Mouse (Mus musculus) lung, postnatal 4 days (tissue): ENCODE results near the gene Itgb7.
"Not testable (repeated sequence)": the region's sequence is repeated elsewhere in the genome, so short reads cannot be mapped to it uniquely, and the experiment has no call there.

Experiments used
- DNase-seq, 2 experiments: peaks; one replicate each; pipeline ENCODE4 v3.0.0; 2021

Gene Itgb7

DNA sequence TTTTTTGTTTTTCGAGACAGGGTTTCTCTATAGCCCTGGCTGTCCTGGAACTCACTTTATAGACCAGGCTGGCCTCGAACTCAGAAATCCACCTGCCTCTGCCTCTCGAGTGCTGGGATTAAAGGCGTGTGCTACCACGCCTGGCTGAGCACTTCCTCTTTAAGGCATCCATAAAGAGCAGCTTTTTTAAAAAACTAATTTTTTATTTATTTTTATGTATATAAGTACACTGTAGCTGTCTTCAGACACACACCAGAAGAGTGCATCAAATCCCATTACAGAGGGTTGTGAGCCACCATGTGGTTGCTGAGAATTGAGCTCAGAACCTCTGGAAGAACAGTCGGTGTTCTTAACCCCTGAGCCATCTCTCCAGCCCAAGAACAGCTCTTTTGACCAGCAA, 6.1 kb downstream of the Itgb7 start:
- not testable (repeated sequence) for DNase-seq

DNA sequence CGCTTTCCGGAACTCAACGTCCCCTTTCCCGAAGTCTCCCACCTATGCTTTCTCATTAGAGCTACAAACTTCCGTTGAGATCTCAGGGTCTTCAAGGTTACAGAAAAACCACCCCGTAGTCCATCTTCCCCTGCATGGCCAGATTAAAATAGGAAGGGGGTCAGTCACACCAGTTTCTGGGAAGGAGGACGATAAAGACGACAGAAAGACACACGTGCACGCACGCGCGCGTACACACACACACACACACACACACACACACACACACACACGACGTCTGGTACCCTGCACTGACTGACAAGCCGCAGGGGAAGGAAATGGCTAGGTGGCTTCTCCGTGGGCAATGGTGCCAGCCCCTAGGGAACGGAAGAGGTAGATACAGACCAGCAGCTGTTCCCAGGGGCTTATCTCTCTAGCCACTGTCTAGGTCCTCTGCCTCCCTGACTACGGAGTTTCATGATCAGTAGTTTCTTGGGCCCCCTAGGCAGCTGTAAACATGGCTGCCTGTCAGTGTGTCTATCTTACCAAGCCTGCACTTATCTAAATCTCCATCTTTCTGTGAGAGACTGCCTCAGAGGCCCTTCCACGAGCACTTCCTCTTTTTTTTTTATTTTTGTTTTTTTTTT, 6.6 kb downstream of the Itgb7 start:
- no peak for DNase-seq

DNA sequence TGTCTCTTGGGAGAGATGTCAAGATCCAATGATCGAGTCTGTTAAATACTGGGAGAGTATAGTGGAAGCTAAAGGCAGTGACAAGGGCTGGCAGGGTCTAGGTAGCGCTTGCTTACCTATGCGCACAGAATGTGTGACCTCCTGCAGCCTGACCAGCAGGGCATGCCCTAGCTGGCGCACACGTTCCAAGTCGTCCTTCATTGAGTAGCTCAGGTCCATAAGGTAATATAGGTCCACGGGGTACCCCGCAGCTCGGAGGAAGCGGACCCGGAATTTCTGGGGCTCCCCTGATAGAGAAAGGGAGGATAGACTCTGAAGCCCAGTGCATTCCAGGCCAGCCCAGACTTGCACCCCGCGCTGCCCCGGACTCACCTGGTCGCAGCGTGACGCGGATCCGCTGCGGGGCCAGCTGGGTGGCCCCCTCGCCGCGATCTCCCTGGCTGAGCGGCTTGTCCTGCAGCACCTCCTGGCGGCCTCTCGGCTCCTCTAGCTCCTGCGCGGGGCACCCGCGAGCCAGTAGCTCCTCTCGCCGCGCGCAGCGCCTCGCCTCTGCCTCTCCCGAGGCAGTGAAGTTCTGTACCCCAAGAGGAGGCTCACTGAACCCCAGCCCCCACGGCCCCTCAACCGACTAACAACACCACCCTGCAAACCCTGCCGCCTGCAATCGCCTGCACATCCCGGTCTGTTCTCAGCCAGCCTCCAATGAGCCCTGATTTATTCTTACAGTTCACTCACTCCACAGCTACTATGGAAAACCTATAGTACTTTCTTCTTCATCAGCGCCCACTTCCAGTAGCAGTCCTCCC, 7.4 kb downstream of the Itgb7 start:
- peak; percentile 85 to 88 for DNase-seq

DNA sequence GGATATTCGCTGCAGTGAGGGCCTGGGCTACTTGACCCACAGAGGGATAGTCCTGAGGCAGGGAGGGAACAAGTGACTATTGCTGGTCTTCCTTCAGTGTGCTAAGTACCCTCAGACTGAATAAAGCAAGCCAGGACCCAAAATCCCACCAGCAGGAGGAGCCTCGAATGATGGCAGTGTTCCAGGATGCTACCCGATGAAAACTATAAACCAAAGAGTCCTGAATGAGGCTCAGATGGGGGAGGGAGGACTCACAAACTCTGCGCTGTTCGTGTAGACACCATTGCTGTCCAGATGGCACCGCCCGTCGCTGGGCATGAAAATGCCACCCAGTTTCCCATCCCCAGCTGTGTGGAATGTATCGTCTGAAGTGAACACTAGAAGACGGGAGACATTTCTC, 9.4 kb downstream of the Itgb7 start:
- DNase-seq, result no peak

DNA sequence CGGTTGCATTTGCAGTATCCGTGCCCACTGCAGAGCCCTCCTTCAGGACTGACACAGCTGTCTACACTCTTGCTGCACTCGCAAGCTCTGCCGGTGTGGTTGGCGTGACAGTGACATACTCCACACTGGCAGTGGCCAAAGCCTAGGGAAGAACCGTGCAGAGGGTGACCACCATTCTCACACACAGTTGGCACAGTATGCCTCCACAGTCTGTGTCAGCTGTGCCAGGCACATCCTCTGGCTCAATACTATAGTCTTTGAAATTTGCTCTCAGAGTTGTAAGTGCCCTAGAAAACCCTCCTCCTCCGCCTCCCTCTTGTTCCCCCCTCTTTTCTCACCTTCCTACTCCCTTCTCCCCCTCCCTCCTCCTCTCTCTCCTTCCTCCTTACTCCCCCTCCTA, 14.4 kb downstream of the Itgb7 start:
- DNase-seq, result peak in 1 of 2 experiments; percentile 45

DNA sequence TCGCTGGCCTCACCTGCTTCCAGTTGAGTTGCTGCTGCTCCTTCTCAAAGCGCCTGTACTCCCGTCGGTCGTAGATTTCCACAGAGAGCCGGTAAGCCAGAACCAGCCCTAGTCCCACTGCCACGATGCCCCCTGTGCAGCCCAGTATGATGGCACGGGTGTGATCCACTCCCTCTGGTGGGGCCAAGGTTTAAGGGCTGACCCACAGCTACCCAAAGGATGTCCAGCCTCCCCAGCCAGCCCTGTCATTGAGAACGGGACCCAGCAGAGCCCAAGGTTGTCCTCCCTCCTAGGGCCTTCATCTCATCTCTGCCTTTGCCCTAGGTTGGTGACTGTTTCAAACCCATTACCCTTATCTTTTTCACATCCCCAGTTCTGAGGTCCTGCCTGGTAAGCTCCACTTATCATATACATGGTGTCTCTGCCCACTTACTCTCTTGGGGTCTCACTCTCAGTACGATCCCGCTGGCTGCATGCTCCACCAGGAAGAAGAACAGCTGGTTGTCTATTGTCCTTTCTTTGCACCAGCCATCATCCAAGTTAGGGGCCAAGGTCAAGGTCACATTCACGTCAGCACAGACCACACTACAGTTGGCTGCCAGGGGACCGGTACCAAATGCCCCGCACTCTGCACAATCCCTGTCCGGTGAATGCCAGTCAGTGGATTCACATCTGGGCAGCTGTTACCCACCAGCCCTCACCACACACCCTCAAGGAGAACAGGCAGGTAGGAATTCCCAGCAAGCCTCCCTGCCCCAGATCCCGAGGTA, 15.1 kb downstream of the Itgb7 start:
- DNase-seq, result no peak

DNA sequence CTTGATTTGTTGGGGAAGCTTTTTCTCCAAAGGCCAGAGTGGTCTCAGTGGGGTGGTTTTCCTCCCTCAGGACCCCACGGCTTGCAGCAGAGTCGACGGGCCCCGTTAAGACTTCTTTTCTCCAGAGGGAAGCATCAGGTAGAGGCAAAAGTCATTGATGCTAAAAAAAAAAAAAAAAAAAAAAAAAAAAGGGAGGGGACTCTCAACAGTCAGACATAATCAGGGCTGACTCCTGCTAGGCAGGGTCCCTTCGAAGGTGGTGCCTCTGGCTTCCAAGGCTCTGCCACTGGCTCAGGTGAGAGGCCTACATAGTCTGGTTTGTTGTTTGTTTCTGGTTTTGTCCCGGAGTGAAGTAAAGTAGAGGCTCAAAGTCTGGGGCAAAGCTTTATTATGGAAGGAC, 16.1 kb downstream of the Itgb7 start:
- DNase-seq, result no peak

DNA sequence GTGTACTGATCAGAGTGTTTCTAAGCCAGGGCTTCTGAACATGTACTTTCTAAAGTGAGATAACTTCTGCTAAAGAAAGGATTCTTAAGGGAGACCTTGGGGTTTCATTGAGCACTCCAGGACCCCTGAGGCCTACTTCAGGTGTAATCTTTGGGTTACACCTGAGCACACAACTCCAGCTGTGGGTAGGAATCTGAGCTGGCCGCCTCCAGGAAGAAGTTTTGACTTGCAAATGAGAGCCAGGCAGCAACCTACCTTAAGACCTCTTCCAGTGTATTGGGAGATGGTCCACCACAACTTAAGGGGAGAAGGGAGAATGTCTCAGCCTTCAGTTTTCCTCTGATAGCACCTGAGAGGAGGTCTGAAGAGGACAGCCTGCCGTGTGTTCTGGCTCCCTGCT, 17.6 kb downstream of the Itgb7 start:
- no peak for DNase-seq

DNA sequence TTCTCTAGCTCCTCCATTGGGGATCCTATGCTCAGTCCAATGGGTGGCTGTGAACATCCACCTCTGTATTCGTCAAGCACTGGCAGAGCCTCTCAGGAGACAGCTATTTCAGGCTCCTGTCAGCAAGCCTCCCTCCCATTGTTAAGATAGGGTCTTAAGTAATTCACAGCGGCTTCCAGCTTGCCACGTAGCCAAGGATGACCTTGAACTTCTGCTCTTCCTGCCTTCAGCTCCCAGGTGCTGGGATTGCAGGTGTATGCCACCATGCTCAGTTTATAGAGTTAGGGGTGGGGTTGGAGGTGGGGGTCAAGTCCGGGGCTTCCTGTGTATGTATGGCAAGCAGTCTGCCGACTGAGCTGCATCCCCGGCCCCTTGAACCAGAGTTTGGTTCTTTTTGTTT, 19.8 kb downstream of the Itgb7 start:
- DNase-seq, result no peak

DNA sequence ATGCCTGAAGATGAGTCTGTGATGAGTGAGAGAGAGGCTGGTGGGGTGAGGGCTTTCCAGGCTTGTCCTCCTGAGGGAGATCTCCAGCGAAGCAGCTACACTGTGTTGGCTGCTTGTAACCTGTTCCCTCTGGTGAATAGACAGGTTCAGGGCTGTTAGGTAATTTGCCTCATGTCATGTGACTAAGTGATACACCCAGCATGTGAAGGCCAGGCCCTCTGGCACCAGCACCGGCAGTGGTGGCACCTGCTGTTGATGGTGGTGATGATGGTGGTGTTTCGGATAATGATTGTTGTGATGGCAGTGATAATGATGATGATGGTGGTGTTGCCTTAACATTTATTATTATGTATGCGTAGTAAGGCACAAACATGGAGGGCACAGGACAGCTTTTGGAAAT, 20.9 kb downstream of the Itgb7 start:
- DNase-seq, result no peak

DNA sequence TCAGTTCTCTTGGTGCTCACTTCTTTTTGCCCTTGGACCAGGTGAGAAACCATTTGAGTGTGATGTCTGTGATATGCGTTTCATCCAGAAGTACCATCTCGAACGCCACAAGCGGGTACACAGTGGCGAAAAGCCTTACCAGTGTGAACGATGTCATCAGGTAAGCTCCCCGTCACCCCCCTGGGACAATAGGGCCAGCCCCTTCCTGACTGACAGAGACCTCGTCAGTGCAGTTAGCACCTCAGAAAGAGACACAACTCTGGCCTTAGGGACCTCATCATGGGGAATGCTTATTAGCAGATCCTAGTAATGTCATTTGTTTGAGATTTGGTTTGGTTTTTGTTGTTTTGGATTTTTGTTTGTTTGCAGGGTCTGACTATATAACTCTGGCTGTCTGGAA, 22.6 kb downstream of the Itgb7 start:
- no peak for DNase-seq

DNA sequence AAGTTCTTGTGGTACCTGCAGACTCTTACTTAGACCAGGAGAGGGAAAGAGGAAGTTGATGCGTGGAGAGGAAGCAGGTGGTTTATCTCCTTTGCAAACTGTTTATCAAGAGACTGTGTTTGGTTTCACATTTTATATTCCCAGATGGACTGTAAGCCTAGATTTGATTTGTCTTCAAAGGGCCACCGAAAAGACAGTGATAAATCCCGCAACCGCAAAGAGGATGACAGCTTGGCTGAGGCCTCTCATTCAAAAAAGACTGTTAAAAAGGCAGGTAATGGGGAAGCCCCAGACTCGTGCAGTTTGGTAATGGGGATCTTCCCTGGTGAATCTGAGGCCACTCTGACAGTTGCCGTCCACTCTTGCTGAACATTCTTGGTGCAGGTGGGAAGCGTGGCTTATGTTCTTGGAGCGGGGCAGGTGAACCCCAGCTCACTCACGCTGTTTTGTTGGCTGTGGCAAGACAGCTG, 23.6 kb downstream of the Itgb7 start:
- no peak for DNase-seq

DNA sequence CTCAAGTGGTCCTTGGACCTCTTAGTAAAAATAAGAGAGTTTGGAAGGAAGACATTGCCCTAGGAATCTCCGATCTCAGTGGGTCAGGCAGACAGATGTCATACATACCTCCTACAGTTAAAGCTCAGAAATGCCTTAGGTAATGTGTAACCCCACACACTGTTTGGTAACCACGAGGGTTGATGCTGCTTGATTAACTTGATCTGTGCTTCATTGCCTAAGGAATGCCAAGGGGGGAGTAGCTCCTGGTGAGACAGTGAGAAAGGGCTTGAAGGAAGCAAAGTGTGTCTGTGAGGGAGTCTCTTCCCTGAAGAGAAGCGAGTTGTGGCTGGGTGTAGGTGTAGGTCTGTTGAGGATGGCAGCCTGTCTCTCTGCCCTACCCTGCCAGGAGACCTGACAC, 24.4 kb downstream of the Itgb7 start:
- DNase-seq, result no peak

DNA sequence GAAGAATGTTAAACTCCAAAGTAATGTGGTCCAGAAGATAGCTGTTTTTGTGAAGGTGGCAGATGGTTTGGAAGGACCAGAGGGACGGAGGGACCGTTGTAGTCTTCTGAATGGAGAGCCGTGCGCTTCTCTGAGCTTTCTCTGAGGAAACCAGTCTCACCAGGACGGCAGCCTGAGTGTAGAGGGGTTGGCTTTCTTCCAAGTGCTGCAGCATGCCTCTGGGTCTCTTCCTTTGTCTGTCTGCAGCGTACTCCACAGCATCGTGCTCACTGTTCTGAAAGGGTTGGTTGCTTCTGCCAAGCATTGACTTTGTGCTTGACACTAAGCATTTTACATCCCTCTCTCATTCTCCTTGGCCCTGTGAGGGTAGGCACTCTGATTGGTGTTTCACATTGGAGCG, 26.0 kb downstream of the Itgb7 start:
- DNase-seq, result peak; percentile 39 to 50

DNA sequence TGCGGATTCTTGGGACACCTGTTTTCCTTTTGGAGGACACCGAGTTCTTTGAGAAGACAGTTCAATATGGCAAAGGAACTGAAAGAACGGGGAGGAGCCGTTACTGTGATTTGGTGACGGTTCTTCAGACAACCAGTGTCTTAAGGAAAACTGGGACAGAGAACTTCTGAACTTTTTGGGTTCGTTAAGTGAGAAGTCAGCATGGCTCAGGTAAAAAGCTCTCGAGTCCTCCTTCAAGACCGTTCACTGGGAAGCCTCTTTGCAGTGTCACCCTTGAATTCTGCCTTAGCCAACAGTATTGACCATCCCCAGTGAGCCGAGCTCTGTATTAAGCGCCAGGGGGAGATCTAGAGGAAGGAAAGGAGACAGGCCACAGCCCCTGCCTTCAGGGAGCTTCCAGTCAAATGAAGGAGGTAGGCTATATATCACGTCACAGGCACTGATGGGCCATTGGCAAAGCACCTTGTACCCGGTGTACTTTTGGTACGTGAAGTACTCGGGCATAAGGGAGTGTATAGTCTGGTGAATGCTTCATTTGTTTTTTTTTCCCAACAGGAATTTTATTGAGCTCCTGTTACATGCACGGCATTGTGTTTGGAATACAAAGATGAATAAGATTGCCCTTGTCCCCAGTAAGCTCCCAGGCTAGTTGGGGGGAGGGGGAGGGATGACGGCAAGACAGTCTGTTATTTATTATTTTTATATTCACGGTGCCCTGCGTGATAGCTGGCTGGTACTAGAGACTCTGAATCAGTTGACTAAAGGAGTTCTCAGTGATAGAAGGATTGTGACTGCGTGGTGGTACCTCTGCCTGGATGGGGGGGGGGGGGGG, 26.9 kb downstream of the Itgb7 start, which contains the start of gene Csad:
Gene Csad, minus strand, starts transcription at position 51 of the 832 bp plus-strand sequence.
- DNase-seq, result no peak

DNA sequence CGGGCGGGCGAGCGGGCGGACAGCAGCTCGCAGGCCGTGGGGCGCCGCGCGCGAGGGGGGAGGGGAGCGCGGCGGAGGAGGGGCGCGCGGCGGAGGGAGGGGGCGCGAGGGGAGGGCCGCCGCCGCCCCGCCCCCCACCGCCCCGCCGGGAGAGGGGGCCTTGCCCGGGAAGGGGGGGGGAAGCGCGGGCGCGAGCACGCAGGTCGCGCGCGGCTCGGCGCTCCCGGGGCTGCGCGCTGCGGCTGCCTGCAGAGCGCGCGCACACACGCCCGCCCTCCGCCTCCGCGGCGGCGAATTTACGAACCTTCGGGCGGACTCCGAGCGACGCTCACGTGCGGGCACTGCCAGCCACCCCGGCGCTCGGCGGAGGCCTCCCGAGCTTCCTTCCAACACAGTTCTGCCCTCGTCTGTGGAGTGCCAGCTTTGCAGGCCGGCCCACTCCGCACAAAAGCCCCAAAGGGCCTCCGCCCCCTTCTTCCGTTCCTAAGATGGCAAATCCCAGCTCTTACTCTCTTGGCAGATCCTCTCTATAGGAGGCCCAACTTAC, 27.8 kb downstream of the Itgb7 start:
- DNase-seq, result peak; percentile 77 to 86

DNA sequence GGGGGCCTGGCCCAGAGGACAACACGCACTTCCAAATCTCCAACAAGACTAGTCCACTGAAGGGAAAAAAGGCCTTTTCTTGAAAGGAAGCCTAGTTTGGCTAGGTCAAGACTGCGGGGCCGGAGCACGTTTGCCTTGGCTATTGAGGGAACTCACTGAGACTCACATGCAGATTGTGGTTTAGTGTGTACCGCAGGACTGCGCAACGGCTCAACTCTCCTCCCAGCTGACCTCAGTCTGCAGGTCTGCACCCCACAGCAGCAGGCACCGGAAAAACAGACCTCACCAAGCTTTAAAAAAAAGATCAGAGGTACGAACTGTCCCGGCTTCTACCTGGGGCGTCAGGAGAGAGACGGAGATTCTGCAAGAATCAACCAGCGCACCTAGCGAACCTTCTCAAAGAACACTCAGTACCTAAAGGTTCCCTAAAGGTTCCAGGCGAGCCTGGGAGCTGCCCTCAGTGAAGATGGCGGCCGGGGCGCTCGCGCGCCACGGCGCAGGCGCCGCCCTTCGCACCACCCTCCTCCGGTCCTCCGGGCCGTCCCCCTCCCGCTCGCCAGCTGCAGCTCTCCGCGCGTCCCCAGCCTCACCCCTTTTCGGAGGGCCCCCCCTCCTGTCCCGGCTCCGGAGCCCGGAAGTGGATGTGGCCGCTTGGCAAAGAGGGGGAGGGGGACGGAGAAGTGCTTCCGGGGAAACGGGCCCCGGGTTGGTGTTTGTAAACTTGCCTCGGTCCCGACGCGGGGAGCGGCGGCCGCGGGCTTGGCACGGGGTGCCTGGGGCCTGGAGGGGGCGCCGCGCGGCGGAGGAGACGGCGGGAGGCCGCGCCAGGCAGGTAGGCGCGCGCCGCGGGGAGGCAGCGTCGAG, 28.5 kb downstream of the Itgb7 start, which contains the start of gene Zfp740:
Gene Zfp740, plus strand, starts transcription at position 279 of the 864 bp plus-strand sequence.
- DNase-seq, result peak; percentile 97 to 99

DNA sequence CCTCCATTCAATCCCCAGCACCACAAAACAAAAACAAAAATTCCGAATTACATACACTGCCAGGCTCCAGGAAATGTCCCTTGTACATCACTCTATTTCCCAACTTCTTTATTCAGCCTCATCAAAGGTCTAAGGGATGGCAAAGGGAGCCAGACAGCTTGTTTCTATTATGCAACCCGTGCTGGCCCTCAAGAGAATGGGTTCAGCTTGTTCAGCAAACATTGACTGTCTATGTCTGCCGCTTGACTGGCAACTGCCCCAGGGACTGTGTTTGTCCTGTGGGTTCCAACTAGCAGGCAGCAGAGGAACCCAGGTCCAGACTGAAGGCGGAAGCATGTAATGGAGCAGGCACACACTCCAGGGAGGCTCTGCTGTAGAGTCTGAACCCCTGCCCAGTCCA, 32.9 kb downstream of the Itgb7 start:
- DNase-seq, result peak in 1 of 2 experiments; percentile 51

DNA sequence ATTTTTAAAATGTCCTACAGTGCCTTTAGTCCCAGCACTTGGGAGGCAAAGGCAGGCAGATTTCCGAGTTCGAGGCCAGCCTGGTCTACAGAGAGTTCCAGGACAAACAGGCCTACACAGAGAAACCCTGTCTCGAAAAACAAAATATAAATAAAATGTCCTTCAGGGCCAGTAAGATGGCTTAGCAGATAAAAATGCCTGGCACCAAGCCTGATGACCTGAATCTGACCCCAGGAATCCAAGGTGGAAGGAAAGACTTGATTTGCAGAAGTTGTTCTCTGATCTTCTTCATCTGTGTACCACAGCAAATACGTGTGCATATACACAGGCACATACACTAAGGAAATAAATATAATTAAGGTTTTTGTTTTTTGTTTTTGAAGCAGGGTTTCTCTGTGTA, 36.4 kb downstream of the Itgb7 start:
- DNase-seq, result no peak

DNA sequence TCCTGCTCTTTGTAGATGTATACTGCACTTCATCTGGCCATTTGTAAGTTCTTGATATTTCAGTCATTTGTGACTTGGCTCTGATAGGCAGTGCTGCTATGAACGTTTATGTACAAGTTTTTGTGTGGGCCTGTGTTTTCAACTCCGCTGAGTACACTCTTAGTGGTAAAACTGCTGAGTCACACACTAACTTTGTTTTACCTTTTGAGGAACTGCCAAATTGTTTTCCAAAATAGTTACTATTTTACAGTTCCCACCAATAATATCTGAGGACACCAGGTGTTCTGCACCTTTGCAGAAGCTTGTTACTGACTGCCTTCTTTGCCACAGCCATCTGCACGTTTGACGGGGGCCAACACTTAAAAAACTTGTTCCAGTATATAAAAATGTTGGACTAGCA, 37.3 kb downstream of the Itgb7 start:
- no peak for DNase-seq

DNA sequence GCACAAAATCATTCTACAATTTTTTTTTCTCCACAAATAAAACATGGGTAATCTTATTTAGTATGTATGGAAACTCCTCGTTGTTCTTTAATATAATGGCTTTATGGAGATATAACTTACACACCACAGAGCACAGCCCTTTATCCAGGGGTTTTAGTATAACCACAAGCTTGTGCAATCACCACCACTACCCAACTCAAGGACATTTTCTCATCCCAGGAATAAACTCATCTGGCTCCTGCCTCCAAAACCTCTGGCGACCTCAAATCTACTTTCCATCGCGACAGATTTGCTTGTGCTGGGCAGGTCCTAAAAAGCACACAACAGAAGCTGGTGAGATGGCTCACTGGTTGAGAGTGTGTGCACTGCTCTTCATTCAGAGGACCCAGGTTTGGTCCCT, 38.1 kb downstream of the Itgb7 start:
- DNase-seq, result no peak
